Mouse (Mus musculus) WW6 (cell line): ENCODE measurements around the gene Ckm.

Experiments used
- DNase-seq: peaks from one replicate; pipeline ENCODE4 v3.0.0-alpha.2; 2013; ENCODE audit warnings: low read depth, low spot score

Gene Ckm

GRCm38 (mm10) chr7:19388699-19389413 lies 15.7 kb upstream of the Ckm start:
- no peak for DNase-seq

GRCm38 (mm10) chr7:19394484-19394883 lies 10.1 kb upstream of the Ckm start:
- no peak for DNase-seq

- DNase-seq = no peak
Observed at GRCm38 (mm10) chr7:19399496-19400280, 4.9 kb upstream of the Ckm start.

- DNase-seq = no peak
Observed at GRCm38 (mm10) chr7:19400946-19401345, 3.6 kb upstream of the Ckm start.

GRCm38 (mm10) chr7:19402535-19403112 lies 2.0 kb upstream of the Ckm start:
- DNase-seq = no peak

GRCm38 (mm10) chr7:19403731-19404296 lies 762 bp upstream of the Ckm start, which contains the start of gene Klc3:
Gene Klc3, minus strand, starts transcription at chr7:19404104.
- no peak for DNase-seq

GRCm38 (mm10) chr7:19405417-19405816 lies 841 bp downstream of the Ckm start:
- DNase-seq = no peak

- no peak for DNase-seq
Observed at GRCm38 (mm10) chr7:19409753-19410152, 5.2 kb downstream of the Ckm start.

GRCm38 (mm10) chr7:19410766-19411344 lies 6.3 kb downstream of the Ckm start:
- DNase-seq = no peak

GRCm38 (mm10) chr7:19411783-19412182 lies 7.2 kb downstream of the Ckm start:
- no peak for DNase-seq

GRCm38 (mm10) chr7:19413525-19413924 lies 8.9 kb downstream of the Ckm start:
- DNase-seq = no peak

- DNase-seq = no peak
Observed at GRCm38 (mm10) chr7:19416590-19416989, 12.0 kb downstream of the Ckm start.

GRCm38 (mm10) chr7:19420121-19420520 lies 15.5 kb downstream of the Ckm start:
- DNase-seq = no peak

- DNase-seq = peak; percentile 74
Observed at GRCm38 (mm10) chr7:19420821-19421636, 16.5 kb downstream of the Ckm start.

GRCm38 (mm10) chr7:19423083-19423482 lies 18.5 kb downstream of the Ckm start:
- no peak for DNase-seq

- DNase-seq = no peak
Observed at GRCm38 (mm10) chr7:19424051-19424450, 19.5 kb downstream of the Ckm start.

- no peak for DNase-seq
Observed at GRCm38 (mm10) chr7:19426349-19426748, 21.8 kb downstream of the Ckm start.

- DNase-seq = no peak
Observed at GRCm38 (mm10) chr7:19426888-19427287, 22.3 kb downstream of the Ckm start.

- no peak for DNase-seq
Observed at GRCm38 (mm10) chr7:19427999-19428650, 23.5 kb downstream of the Ckm start.

GRCm38 (mm10) chr7:19429726-19430125 lies 25.1 kb downstream of the Ckm start:
- no peak for DNase-seq

GRCm38 (mm10) chr7:19430402-19430801 lies 25.8 kb downstream of the Ckm start:
- no peak for DNase-seq
